ENCODE assay signal across 8 mouse cellular contexts in genomic region chr9:21002627-21003551, GRCm38 (mm10). TPM values are rescaled to one million over a fixed set of nuclear protein-coding genes. Genes with fewer than 3 reads are reported as not detected.
DNase-seq lines count a peak whose midpoint lies in the region; ATAC-seq lines count a peak whose summit lies in the region.

Gene Mrpl4 (plus strand): TSS chr9:21002738.

- ATAC-seq in hindbrain, embryonic 15.5 days (ENCODE audit: low FRiP score, low read depth), result peak; percentile 92

- no peaks in the 10 kb centered on the region for H3K27me3 ChIP-seq in hindbrain, embryonic 15.5 days

- peak within 1 kb of the TSS; percentile 73 for H3K4me2 ChIP-seq in hindbrain, embryonic 15.5 days

- WGBS in hindbrain, embryonic 15.5 days, result under 1% methylated on average over 72 of the region's 72 CpGs

- peak within 1 kb of the TSS; percentile 69 for H3K4me3 ChIP-seq in hindbrain, embryonic 15.5 days

- H3K36me3 ChIP-seq in hindbrain, embryonic 15.5 days, result peaks cover 29% of the 10 kb centered on the region

- peak within 1 kb of the TSS; percentile 81 for H3K27ac ChIP-seq in hindbrain, embryonic 15.5 days (replicated peaks)

- peak within 1 kb of the TSS; percentile 63 for H3K9ac ChIP-seq in hindbrain, embryonic 15.5 days

- no peaks in the 10 kb centered on the region for H3K9me3 ChIP-seq in hindbrain, embryonic 15.5 days

- peaks cover 14% of the 10 kb centered on the region for H3K4me1 ChIP-seq in hindbrain, embryonic 15.5 days (replicated peaks)

- peak; percentile 94 for DNase-seq in R1 (ENCODE audit: low read depth, low spot score)
- peak; percentile 95 to 96 for DNase-seq in cerebellum, postnatal 25 days
- peak; percentile 91 to 93 for DNase-seq in frontal cortex, postnatal 36 days (ENCODE audit: low spot score in 2 of 2)
- peak; percentile 82 for DNase-seq in left cerebral cortex, adult 11 months (ENCODE audit: low spot score)
- peak; percentile 91 to 92 for DNase-seq in lung, postnatal 4 days
- peak; percentile 82 for DNase-seq in retina, postnatal 7 days (ENCODE audit: low read depth, low spot score)
- DNase-seq in urinary bladder, adult 2 months (ENCODE audit: low spot score), result peak; percentile 76

RNA-seq across cellular contexts. Expression of gene Mrpl4, which starts in this region (rescaled TPM):
- 109 and 114 TPM in 2 replicates for polyA plus RNA-seq in hindbrain, embryonic 15.5 days (2015; fragmentation: Nextera tagmentation; extraction: Ambion mirVana)
- 78.8 and 88.8 TPM in 2 replicates for polyA plus RNA-seq in urinary bladder, adult 2 months (2012; rRNA removed)

Comparison
In these comparisons a context has a peak if more than half of its experiments do, and no peak if none do; other contexts are left out.
1. Peak in every context shown above with its lines: DNase-seq, ATAC-seq, H3K4me3 ChIP-seq and H3K27ac ChIP-seq.